Mouse (Mus musculus) liver, embryonic 15.5 days (tissue): ENCODE measurements around the gene Cntnap2. TPM values are rescaled to one million over a fixed set of nuclear protein-coding genes. Genes with fewer than 3 reads are reported as not detected.

Experiments used
- ATAC-seq: fragments of 200-750 bp; cut with Nextera tagmentation; 2 replicates; pipeline ENCODE4 v1.8.0; 2017; ENCODE audit warnings: moderate number of reproducible peaks, mild to moderate bottlenecking, moderate library complexity; ENCODE audit not compliant: insufficient read depth
- H3K27ac ChIP-seq: fragments of 300-500 bp; sonication (generic); replicated peaks from 2 replicates; pipeline ENCODE4 v1.5.1; 2015; ENCODE audit warnings: mild to moderate bottlenecking, inconsistent platforms
- H3K27me3 ChIP-seq: fragments of 300-500 bp; sonication (generic); 2 replicates; pipeline ENCODE4 v1.6.1; 2015; ENCODE audit warnings: mild to moderate bottlenecking, inconsistent platforms
- H3K36me3 ChIP-seq: fragments of 300-500 bp; sonication (generic); replicated peaks from 2 replicates; pipeline ENCODE4 v1.6.1; 2015; ENCODE audit warnings: moderate library complexity, mild to moderate bottlenecking, inconsistent platforms
- H3K4me1 ChIP-seq: fragments of 300-500 bp; sonication (generic); replicated peaks from 2 replicates; pipeline ENCODE4 v1.6.1; 2015; ENCODE audit warnings: inconsistent platforms
- H3K4me2 ChIP-seq: fragments of 300-500 bp; sonication (generic); 2 replicates; pipeline ENCODE4 v1.6.1; 2015; ENCODE audit warnings: moderate library complexity, mild to moderate bottlenecking, inconsistent platforms
- H3K4me3 ChIP-seq: fragments of 300-500 bp; sonication (generic); replicated peaks from 2 replicates; pipeline ENCODE4 v1.5.1; 2015; ENCODE audit warnings: mild to moderate bottlenecking, inconsistent platforms
- H3K9ac ChIP-seq: fragments of 300-500 bp; sonication (generic); 2 replicates; pipeline ENCODE4 v1.6.1; 2015; ENCODE audit warnings: moderate library complexity, mild to moderate bottlenecking, inconsistent platforms
- H3K9me3 ChIP-seq: fragments of 300-500 bp; sonication (generic); replicated peaks from 2 replicates; pipeline ENCODE4 v1.6.1; 2016; ENCODE audit warnings: inconsistent platforms
- WGBS: fragments of 180-500 bp; shearing (Covaris S2); methylation state at CpG from one replicate; pipeline ENCODE4 v1.1.7; 2015; ENCODE audit warnings: mixed read lengths; ENCODE audit not compliant: insufficient replicate concordance; 5-methylcytosine and 5-hydroxymethylcytosine counted together
- polyA plus RNA-seq: library from polyadenylated mRNA; unstranded; fragments of >200 nt; fragmentation: Nextera tagmentation; extraction: Ambion mirVana; gene quantifications from 2 replicates; pipeline ENCODE4 v1.2.1, GENCODE M21; 2015

Gene Cntnap2
- polyA plus RNA-seq, 1 experiment from 2014 or later: 0.43 TPM

- Histone ChIP-seq H3K9ac (no peak overlapping the region), H3K4me1 (no peaks in the 10 kb centered on the region), H3K4me3 (no peak overlapping the region), H3K36me3 (no peaks in the 10 kb centered on the region), H3K27me3 (no peaks in the 10 kb centered on the region), H3K4me2 (no peak overlapping the region), H3K27ac (no peak overlapping the region), H3K9me3 (no peaks in the 10 kb centered on the region)
- ATAC-seq: no peak
- 41% methylated on average over 2 of the region's 2 CpGs for WGBS
Measured at GRCm38 (mm10) chr6:45345396-45345795, 286.2 kb downstream of the Cntnap2 start.

GRCm38 (mm10) chr6:45345953-45346352 lies 286.8 kb downstream of the Cntnap2 start:
- H3K36me3 ChIP-seq: no peaks in the 10 kb centered on the region
- no peak overlapping the region for H3K4me2 ChIP-seq
- no peak overlapping the region for H3K27ac ChIP-seq
- no peak overlapping the region for H3K9ac ChIP-seq
- ATAC-seq: no peak
- no peaks in the 10 kb centered on the region for H3K9me3 ChIP-seq
- no peaks in the 10 kb centered on the region for H3K27me3 ChIP-seq
- H3K4me3 ChIP-seq: no peak overlapping the region
- no peaks in the 10 kb centered on the region for H3K4me1 ChIP-seq

- no peak overlapping the region for H3K27ac ChIP-seq
- H3K4me3 ChIP-seq: no peak overlapping the region
- H3K9me3 ChIP-seq: no peaks in the 10 kb centered on the region
- H3K4me1 ChIP-seq: no peaks in the 10 kb centered on the region
- H3K9ac ChIP-seq: no peak overlapping the region
- no peaks in the 10 kb centered on the region for H3K27me3 ChIP-seq
- 6% methylated on average over 1 of the region's 1 CpGs for WGBS
- H3K4me2 ChIP-seq: no peak overlapping the region
- no peak for ATAC-seq
- no peaks in the 10 kb centered on the region for H3K36me3 ChIP-seq
Measured at GRCm38 (mm10) chr6:45366442-45366841, 307.3 kb downstream of the Cntnap2 start.

GRCm38 (mm10) chr6:45381126-45381525 lies 322.0 kb downstream of the Cntnap2 start:
- 48% methylated on average over 7 of the region's 7 CpGs for WGBS
- H3K4me1 ChIP-seq: no peaks in the 10 kb centered on the region
- H3K36me3 ChIP-seq: no peaks in the 10 kb centered on the region
- no peak overlapping the region for H3K4me3 ChIP-seq
- no peaks in the 10 kb centered on the region for H3K9me3 ChIP-seq
- H3K4me2 ChIP-seq: no peak overlapping the region
- no peaks in the 10 kb centered on the region for H3K27me3 ChIP-seq
- no peak overlapping the region for H3K27ac ChIP-seq
- no peak overlapping the region for H3K9ac ChIP-seq
- ATAC-seq: no peak

GRCm38 (mm10) chr6:45389034-45389433 lies 329.9 kb downstream of the Cntnap2 start:
- no peaks in the 10 kb centered on the region for H3K36me3 ChIP-seq

GRCm38 (mm10) chr6:45413629-45414028 lies 354.5 kb downstream of the Cntnap2 start:
- Histone ChIP-seq H3K27ac (no peak overlapping the region), H3K9ac (no peak overlapping the region), H3K4me2 (no peak overlapping the region), H3K27me3 (no peaks in the 10 kb centered on the region), H3K4me1 (no peaks in the 10 kb centered on the region), H3K4me3 (no peak overlapping the region), H3K36me3 (no peaks in the 10 kb centered on the region), H3K9me3 (no peaks in the 10 kb centered on the region)
- ATAC-seq: no peak
- 51% methylated on average over 2 of the region's 2 CpGs for WGBS

More at GRCm38 (mm10) chr6:45389034-45389433, 329.9 kb downstream of the Cntnap2 start:
- Histone ChIP-seq H3K4me3 (no peak overlapping the region), H3K27me3 (no peaks in the 10 kb centered on the region), H3K4me1 (no peaks in the 10 kb centered on the region), H3K27ac (no peak overlapping the region), H3K9me3 (no peaks in the 10 kb centered on the region), H3K9ac (no peak overlapping the region), H3K4me2 (no peak overlapping the region)
- WGBS: 16% methylated on average over 1 of the region's 1 CpGs
- ATAC-seq: no peak

- ATAC-seq: no peak
- 72% methylated on average over 1 of the region's 1 CpGs for WGBS
- H3K4me2 ChIP-seq: no peak overlapping the region
- H3K36me3 ChIP-seq: no peaks in the 10 kb centered on the region
- H3K27ac ChIP-seq: no peak overlapping the region
- no peak overlapping the region for H3K4me3 ChIP-seq
- no peaks in the 10 kb centered on the region for H3K4me1 ChIP-seq
- H3K27me3 ChIP-seq: no peaks in the 10 kb centered on the region
- H3K9me3 ChIP-seq: no peaks in the 10 kb centered on the region
- no peak overlapping the region for H3K9ac ChIP-seq
Measured at GRCm38 (mm10) chr6:45455424-45455823, 396.3 kb downstream of the Cntnap2 start.

- no peak for ATAC-seq
- Histone ChIP-seq H3K27me3 (no peaks in the 10 kb centered on the region), H3K27ac (no peak overlapping the region), H3K36me3 (no peaks in the 10 kb centered on the region), H3K4me1 (no peaks in the 10 kb centered on the region), H3K9me3 (no peaks in the 10 kb centered on the region), H3K4me3 (no peak overlapping the region), H3K9ac (no peak overlapping the region), H3K4me2 (no peak overlapping the region)
- WGBS: 58% methylated on average over 3 of the region's 3 CpGs
Measured at GRCm38 (mm10) chr6:45518221-45518620, 459.1 kb downstream of the Cntnap2 start.

- H3K9me3 ChIP-seq: no peaks in the 10 kb centered on the region
- H3K36me3 ChIP-seq: no peaks in the 10 kb centered on the region
- no peak overlapping the region for H3K9ac ChIP-seq
- H3K4me3 ChIP-seq: no peak overlapping the region
- ATAC-seq: no peak
- no peaks in the 10 kb centered on the region for H3K4me1 ChIP-seq
- WGBS: 60% methylated on average over 2 of the region's 2 CpGs
- H3K27ac ChIP-seq: no peak overlapping the region
- no peak overlapping the region for H3K4me2 ChIP-seq
- H3K27me3 ChIP-seq: no peaks in the 10 kb centered on the region
Measured at GRCm38 (mm10) chr6:45536999-45537398, 477.8 kb downstream of the Cntnap2 start.

- H3K4me2 ChIP-seq: no peak overlapping the region
- WGBS: 73% methylated on average over 7 of the region's 7 CpGs
- ATAC-seq: no peak
Measured at GRCm38 (mm10) chr6:45544319-45544875, 485.2 kb downstream of the Cntnap2 start.

GRCm38 (mm10) chr6:45559724-45560123 lies 500.6 kb downstream of the Cntnap2 start:
- Histone ChIP-seq H3K27me3 (no peaks in the 10 kb centered on the region), H3K4me3 (no peak overlapping the region), H3K27ac (no peak overlapping the region), H3K9me3 (no peaks in the 10 kb centered on the region), H3K9ac (no peak overlapping the region), H3K4me2 (no peak overlapping the region), H3K4me1 (no peaks in the 10 kb centered on the region), H3K36me3 (no peaks in the 10 kb centered on the region)
- no peak for ATAC-seq
- 49% methylated on average over 1 of the region's 1 CpGs for WGBS

More at GRCm38 (mm10) chr6:45544319-45544875, 485.2 kb downstream of the Cntnap2 start:
- Histone ChIP-seq H3K9ac (no peak overlapping the region), H3K9me3 (no peaks in the 10 kb centered on the region), H3K27me3 (no peaks in the 10 kb centered on the region), H3K27ac (no peak overlapping the region), H3K4me1 (no peaks in the 10 kb centered on the region), H3K36me3 (no peaks in the 10 kb centered on the region), H3K4me3 (no peak overlapping the region)

- Histone ChIP-seq H3K9ac (no peak overlapping the region), H3K36me3 (no peaks in the 10 kb centered on the region), H3K27me3 (no peaks in the 10 kb centered on the region), H3K9me3 (no peaks in the 10 kb centered on the region), H3K27ac (no peak overlapping the region), H3K4me3 (no peak overlapping the region), H3K4me2 (no peak overlapping the region), H3K4me1 (no peaks in the 10 kb centered on the region)
- 58% methylated on average over 6 of the region's 6 CpGs for WGBS
- ATAC-seq: no peak
Measured at GRCm38 (mm10) chr6:45584467-45585094, 525.4 kb downstream of the Cntnap2 start.
